25 mouse cellular contexts compared by ENCODE assay signal in the genomic region with DNA sequence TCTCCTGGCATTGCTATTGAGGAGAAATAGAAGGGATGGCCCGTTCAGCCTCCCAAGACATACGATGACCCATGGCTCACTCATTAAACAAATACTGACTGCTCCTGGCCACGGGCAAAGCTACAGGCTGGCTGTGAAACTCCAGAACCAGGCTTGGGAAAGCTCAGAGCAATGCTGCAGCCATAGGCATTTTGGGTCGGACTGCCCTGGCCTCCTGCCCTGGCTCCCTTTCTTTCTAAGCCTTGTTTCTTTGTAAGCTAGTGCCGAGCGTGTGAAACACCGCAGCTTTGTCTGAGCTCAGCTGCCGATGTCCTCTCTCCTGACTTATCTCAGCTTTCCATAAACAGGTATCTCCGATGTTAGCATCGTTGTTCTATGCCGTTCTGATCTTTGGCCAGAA.
"Had no signal": no experiment of that assay in that cellular context is flagged by ENCODE, and none has a peak within 500 bp of the region (broad histone marks: within the 10 kb centered on the region; RNA-seq: fewer than 3 reads in every experiment).

No protein-coding gene starts in this region.

- H3K9me3 ChIP-seq: heart, embryonic 12.5 days; hindbrain, embryonic 10.5 days; hindbrain, embryonic 12.5 days; intestine, embryonic 15.5 days; limb, embryonic 12.5 days had no signal

- H3K4me3 ChIP-seq: gastrocnemius, adult 2 months; heart, adult 2 months; heart, embryonic 12.5 days; hindbrain, embryonic 10.5 days; hindbrain, embryonic 12.5 days; intestine, embryonic 15.5 days; layer of hippocampus, adult 2 months; left cerebral cortex, adult 2 months; limb, embryonic 12.5 days had no signal

- H3K4me1 ChIP-seq: heart, embryonic 12.5 days; intestine, embryonic 15.5 days had no signal

- H3K27ac ChIP-seq: gastrocnemius, adult 2 months; heart, adult 2 months; hindbrain, embryonic 12.5 days; hindbrain, embryonic 14.5 days; intestine, embryonic 15.5 days; layer of hippocampus, adult 2 months; left cerebral cortex, adult 2 months; limb, embryonic 12.5 days had no signal

- H3K27me3 ChIP-seq: heart, embryonic 12.5 days; hindbrain, embryonic 12.5 days; intestine, embryonic 15.5 days had no signal

- ATAC-seq: hindbrain, embryonic 16.5 days; inflammation-experienced regulatory T-cells, adult 6 months; intestine, embryonic 15.5 days; intestine, postnatal 0 days had no signal

- H3K4me2 ChIP-seq: heart, embryonic 12.5 days; hindbrain, embryonic 12.5 days; hindbrain, embryonic 14.5 days; intestine, embryonic 15.5 days; limb, embryonic 12.5 days; liver, embryonic 11.5 days had no signal

- DNase-seq: gastrocnemius, adult 2 months; gastrocnemius, postnatal 10 days; gastrocnemius, postnatal 25 days; heart, adult 2 months; heart, postnatal 10 days; heart, postnatal 4 days; kidney, adult 18-20 months; kidney, adult 8-10 months; kidney, postnatal 10 days; kidney, postnatal 25 days; kidney, postnatal 4 days; left cerebral cortex, postnatal 4 days; liver had no signal

- H3K36me3 ChIP-seq: heart, embryonic 12.5 days; hindbrain, embryonic 10.5 days; hindbrain, embryonic 12.5 days; intestine, embryonic 15.5 days; limb, embryonic 12.5 days had no signal

- H3K9ac ChIP-seq: heart, embryonic 12.5 days; hindbrain, embryonic 12.5 days; hindbrain, embryonic 14.5 days; intestine, embryonic 15.5 days; limb, embryonic 12.5 days had no signal
